Mouse (Mus musculus): Measurements from ENCODE around the gene Hmox1.

Hmox1 gene

DNA sequence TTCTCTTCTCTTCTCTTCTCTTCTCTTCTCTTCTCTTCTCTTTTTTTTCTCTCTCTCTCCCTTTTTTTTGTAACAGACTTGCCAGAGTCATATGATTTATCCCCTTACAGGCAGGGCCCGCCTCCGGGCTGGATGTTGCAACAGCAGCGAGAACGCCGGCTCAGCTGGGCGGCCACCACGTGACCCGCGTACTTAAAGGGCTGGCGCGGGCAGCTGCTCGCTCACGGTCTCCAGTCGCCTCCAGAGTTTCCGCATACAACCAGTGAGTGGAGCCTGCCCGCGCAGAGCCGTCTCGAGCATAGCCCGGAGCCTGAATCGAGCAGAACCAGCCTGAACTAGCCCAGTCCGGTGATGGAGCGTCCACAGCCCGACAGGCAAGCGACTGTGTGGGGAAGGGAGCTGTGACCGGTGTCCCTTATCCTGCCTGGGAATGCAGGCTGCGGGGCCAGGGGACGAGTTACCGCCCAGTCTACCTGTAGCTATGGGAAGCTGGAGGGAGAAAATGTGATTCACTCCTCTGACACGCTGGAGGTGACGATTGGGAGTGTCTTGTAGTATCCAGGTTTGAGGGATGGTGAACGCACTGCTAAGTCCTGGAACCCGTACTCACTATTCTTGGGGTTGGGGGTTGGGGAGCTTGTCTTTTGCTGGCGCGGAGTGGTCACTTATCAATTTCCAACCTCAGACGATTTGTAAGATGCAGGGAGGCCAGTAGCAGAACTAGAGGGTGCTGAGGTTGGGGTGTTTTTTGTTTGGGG, at the start of gene Hmox1:
Gene Hmox1, plus strand, starts transcription at position 223 of the 758 bp plus-strand sequence.
- in situ Hi-C loops (cut with MboI) = no loop called here

DNA sequence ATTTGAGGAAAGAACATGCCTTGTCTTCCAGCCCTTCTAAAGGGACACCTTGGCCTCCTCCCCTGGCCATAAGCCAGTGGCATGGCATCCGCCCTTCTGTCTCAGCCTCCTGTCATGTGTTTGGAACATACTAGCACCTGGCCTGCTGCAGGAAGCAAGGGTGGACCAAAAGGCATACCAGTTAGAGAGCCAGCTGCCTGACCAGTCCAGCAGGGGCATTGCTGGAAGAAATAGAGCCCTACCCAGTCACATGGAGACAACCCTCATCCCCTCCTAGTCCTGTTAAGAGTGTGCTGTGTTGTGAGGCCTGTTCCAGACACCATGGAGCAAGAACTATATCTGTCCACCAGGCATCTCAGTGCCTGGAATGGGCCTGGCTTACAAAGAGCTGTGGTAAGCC, 47.1 kb upstream of the Hmox1 start:
- in situ Hi-C loops (cut with MboI) = no loop called here

DNA sequence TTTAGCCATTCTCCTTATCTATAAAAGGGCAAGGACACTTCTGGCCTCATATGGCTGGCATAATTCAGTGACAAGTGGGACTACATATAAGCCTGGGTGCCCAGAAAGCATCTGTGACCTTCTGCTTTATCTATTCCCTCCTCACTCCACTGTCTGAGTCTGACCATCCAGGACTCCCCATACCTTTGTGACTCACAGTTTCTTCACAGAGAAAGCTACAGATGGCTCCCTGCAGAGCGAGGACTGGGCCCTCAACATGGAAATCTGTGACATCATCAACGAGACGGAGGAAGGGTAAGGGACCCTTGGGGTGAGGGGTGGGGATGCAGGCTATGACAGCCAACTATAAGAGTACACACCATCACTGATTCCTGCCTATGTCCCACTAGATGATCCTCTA, 45.6 kb upstream of the Hmox1 start:
- in situ Hi-C loops (cut with MboI) = no loop called here

DNA sequence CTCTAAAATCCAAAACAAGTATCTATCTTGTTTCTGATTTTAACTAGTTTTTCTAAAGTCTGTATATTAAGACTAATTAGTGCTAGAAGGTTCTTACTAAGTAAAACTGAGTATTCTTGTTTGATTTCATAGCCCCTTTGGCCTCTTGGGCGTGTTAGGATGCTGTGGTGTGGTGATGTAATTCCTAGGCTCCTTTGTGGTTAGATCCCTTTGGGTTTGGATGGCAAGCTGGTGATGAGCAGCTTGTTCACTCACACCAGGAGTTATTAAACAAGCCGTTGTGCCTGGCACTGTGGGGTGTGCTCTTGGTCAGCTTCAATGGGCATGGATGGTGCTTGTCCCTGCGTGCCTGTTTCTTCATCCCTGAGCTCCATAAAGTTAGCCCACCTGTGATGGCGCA, 40.1 kb upstream of the Hmox1 start:
- in situ Hi-C loops (cut with MboI) = no loop called here

DNA sequence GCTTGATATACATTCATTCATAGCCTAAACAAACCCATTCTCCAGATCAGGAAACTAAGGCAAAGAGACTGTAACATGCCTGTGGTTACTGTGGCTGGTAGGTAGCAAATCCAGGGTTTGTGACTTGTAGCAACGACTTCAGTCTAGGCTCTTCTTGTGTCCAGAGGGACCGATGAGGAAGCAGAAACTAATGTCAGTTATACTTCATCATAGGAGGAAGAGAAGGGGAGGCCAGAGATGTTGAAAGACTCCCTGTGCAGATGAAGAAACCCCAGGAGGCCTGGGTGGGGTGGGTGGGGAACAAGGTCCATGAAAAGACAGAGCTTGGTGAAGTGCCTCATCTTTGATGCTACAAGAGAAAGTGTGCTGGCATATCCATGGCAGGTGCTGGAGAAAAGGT, 37.7 kb upstream of the Hmox1 start:
- in situ Hi-C loops (cut with MboI) = no loop called here

DNA sequence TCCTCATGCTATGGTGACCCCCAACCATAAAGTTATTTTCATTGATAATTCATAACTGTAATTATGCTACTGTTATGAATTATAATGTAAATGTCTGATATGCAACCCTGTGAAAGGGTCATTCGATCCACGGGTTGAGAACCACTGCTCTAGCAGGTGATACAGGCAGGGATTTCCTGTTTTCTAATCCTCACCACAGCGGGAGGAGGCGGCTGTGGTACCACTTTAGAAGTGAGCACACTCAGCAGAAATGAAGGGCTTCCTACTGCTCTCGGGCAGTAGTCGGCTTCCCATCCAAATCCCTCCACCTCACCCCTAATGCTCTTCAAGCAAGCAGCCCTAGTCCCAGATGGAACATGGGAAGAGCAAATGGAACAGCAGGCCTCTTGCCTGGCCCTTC, 33.4 kb upstream of the Hmox1 start:
- in situ Hi-C loops (cut with MboI) = no loop called here

DNA sequence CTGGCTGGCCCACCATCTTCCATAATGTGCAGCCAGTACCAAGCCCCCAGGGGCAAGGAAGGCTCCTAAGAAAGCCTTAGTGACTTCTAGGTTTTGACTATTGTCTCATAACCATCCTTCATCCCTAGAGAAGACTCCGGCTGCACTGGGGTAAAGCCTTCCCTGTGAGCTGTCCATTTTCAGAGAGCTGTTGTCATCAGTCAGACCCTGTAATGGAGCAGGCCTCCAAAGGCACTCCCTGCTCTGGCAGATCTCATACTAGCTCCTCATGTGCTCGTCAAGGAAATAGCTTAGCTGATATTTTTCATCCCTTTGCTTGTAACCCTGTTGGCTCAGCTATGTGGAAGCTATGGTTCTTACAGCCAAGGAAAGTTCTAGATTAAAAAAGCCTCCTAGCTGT, 32.6 kb upstream of the Hmox1 start:
- in situ Hi-C loops (cut with MboI) = no loop called here

DNA sequence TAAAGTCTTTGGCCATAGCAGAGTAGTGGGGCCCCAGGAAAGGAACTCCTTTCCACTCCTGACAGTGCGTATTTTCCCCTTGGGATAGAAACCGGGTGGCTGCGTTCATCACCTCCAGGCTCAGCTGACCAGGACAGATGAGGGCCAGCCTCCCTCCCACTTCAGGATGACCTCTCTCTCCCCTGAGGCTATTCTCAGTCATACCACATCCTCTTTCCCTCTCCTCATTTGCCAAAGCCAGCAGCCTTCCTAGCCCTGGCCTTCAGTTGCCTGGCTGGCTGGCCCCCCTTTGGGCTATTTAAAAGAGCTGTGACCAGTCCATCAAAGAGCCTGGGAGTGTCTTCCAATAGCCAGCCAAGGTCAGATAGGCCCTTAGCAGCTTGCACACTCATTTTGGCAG, 30.1 kb upstream of the Hmox1 start:
- in situ Hi-C loops (cut with MboI) = no loop called here

DNA sequence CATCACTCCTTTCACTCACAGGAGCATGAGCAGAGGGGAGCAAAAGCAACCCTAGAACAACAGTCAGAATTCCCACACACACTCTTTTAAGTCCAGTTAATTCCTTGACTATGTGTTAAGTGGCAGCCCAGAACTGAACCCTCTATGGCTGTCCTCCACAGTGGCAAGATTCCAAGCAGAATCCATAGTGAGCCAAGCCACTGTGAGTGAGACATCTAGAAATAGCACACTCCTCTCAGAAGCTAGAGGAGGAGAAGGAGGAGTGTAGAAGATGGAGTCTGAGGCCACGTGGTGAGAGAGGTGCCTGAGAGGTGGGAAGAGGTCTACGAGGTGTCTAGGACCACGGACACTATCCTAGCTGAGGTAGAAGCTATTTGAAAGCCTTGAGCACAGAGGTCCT, 28.6 kb upstream of the Hmox1 start:
- in situ Hi-C loops (cut with MboI) = no loop called here

DNA sequence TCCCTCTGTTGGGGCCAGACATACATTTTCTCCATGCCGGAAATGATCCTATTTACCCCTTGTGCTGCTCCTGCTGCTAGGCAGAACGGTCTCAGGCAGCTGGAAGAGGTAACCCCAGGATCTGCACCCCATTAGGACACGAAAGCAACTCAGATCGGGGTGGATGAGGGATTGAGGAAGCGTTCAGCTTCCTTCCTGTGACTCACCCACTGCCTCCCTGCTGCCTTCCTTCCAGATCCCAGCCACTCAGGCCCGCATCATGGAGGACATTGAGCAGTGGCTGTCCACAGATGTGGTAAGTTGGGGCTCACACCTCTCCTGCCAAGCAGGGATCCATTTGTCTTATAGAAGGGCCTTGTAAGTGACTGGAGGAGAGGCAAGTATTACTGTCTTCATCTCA, 26.1 kb upstream of the Hmox1 start:
- in situ Hi-C loops (cut with MboI) = no loop called here

DNA sequence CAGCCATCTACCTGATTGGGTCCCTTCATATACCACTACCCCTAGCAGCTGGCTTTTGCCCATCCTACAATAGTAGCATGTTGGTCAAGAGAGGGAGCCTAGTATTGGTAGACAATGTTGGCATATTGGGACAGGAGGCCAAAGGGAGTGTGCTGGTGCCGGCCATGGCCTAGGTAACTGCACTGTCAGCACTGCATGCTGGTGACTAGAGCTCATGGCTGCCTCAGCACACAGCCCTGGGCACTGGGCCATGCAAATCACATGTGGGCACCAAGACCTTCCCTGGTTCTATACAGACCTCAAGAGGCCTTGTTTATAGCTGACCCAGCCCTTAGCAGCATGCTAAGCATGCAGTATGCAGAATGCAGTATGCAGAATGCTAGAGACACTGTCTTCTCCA, 23.1 kb upstream of the Hmox1 start:
- in situ Hi-C loops (cut with MboI) = loop anchor here (10.0 kb wide), 1 partner anchor 145 kb away; the partner anchor contains the start of gene Rasd2

DNA sequence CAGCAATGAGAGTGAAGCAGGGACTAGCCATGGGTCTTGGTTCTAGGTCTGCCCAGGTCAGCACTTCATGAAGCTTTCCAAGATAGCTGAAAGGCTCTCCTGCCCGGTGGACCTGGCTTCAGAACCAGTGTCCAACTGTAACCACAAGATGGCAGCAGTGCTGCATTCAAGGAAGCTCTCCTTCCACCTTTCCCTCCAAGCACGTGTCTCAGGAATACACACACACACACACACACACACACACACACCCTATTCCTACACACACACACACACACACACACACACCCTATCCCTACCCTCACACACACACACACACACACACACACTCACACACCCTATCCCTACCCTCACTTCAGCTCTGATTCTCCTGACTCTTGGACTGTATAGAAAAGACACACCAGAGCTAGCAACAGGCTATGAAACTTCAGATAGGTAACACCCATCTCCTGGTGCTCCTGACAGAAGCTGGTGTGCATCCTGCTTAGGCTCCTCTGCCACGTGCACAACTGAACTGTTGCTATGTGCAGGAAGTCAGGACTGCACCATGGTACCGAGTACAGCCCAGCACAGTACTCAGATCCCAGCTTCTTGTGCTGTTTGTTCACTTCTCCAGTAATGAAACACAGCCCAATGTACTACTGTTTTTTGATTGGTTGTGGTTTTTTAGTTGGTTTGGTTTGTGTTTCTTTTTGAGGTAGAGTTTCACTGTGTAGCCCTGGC, 21.6 kb upstream of the Hmox1 start:
- in situ Hi-C loops (cut with MboI) = loop anchor here (10.0 kb wide), 1 partner anchor 143 kb away; the partner anchor contains the start of gene Rasd2

DNA sequence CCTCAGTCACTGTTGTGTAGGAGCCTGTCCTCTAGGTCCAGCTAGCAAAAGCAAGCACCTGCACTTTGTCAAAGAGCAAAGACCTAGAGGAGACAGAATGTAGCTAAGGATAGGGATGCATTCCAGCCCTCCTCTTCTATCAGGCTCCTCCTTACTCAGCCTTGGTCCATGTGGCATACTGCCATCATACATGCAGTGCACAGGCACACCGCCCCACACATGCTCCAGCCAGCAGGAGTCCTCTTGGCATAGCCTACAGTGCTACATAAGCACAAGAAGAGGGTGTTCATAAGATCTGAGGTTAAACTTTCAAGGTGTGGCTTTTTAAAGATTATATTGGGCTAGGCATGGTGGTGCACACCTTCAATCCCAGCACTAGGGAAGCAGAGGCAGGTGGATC, 18.5 kb upstream of the Hmox1 start:
- in situ Hi-C loops (cut with MboI) = loop anchor here (10.0 kb wide), 1 partner anchor 140 kb away; the partner anchor contains the start of gene Rasd2

DNA sequence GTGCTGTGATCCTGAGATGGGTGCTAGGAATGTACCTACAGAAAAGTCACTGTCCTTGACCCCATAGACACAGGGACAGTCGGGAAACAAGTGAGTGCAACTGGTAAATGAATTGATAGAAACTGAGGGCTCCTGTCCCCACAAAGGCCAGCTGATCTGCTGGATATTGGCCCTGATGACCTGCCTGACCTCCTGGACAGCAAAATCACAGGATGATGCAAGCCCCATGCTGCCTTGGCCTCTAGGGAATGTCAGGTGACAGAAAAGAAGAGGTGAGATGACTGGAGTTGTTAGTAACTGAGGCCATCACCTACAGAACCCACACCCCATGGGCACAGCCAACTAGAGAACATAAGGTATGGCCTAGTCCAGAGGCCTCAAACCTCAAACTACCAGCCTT, 15.2 kb upstream of the Hmox1 start:
- in situ Hi-C loops (cut with MboI) = loop anchor here (10.0 kb wide), 1 partner anchor 137 kb away; the partner anchor contains the start of gene Rasd2

DNA sequence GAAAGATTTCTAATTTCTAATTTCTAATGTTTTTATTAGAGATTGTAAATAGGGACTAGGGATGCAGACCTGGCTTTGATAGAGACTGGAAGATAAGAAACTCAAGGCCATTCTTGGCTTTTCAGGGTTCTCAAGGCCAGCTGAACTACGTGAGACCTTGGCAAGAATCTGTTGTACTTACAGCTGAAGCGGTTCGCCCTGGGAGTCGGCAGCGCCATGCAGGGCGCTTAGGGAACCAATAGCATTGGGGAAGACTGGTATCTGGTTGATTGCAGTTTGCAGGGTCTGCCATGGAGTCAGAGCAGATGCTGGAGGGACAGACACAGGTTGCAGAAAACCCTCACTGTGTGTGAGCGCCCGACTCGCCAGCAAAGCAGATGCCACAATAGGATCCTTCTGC, 14.6 kb upstream of the Hmox1 start:
- in situ Hi-C loops (cut with MboI) = loop anchor here (10.0 kb wide), 1 partner anchor 136 kb away; the partner anchor contains the start of gene Rasd2

DNA sequence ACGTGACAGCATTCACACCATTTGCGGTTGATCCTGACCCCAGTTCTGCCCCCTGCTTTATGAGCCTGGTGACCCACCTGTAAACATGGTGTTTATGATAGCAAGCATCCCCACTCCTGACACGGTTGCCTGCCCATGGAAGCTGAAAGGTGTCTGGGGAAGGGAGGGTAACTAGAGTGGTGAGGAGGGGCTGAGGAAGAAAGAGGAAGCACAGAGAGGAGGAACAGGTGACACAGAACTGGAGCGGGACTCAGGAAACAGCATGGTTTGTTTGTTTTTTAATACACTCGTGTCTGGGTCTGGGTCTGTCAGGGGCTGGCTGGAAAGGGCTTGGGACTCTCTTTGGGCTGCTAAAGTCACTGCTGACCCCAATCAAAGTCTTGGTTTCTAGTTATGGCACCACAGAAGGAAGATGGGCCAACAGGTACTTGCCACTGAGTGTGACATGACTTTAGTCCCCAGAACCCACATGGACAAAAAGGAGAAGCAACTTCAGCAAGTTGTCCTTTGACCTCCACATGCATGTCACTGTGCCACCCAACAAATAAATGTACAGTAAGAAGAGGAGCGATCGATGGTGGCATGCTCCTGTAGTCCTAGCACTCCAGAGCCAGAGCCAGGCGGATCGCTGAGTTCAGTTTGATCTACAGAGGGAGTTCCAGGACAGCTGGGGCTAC, 11.9 kb upstream of the Hmox1 start:
- in situ Hi-C loops (cut with MboI) = no loop called here

DNA sequence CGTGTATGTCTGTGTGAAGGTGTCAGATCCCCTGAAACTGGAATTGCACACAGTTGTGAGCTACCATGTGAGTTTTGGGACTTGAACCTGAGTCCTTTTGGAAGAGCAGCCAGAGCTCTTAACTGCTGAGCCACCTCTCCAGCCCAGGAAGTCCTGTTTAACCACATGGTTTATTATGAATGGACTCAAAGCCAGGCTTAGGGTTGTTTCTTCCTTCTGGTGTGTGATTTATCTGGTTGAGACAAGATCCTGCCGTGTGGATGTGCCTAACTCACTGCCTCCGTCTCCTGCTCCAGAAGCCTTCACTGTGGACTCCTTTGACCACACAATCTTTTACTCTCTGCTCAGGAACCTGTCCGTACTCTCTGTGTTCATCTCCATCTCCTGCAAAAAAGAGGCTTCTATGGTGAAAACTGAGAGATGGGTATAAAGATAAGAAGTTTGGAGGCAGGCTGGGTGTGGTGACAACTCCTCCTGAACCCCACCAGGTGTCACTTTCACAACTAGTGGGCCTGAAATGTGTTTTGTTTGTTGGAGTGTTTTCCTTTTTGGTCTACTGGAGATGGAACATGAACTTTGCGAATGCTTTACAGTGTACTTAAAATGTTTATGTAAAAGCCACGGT, 11.1 kb upstream of the Hmox1 start:
- in situ Hi-C loops (cut with MboI) = no loop called here

DNA sequence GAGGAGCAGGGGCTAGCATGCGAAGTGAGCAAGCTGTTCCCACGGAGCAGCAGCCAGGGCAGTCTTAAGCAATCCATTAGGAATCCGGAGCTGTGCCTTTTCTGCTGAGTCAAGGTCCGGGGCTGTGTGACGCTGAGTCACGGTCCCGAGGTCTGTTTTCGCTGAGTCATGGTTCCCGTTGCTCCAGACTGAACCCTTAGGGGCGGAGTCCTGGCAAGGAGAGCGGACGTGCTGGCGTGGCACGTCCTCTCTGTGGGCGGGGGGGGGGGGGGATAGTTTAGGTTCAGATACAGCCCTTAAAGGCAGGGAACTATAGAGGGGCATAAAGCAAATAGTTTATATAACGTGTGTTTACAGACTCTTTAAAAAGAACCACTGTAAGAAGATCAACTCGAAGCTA, 9.6 kb upstream of the Hmox1 start:
- in situ Hi-C loops (cut with MboI) = no loop called here

DNA sequence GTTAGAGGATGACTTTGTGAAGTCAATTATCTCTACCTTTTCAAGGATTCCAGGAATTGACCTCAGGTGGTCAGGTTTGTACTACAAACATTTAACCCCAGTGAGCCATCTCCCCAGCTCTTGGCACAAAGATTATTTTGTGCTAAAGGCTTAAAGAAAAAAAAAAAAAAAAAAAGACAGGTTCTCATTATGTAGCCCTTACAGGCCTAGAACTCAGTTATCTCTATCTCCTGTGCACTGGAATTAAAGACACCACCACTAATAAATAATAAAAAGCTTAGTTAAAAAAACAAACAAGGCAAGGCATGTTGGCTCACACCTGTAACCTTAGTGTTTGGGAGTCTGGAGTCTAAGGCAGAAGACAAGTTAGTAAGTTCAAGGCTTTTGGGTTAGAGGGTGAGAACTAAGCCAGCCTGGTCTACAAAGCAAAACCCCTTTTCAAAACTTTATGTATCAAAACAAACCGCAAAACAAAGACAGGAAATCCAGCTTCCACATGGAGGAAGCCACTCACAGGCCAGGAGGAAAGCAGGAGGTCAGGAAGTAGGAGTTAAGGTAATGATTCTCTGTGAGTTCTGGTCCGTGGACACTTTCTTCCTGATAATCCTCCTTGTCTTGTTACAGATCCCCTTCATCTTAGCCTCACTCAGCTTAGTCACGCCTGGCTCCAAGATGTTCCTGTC, 8.9 kb upstream of the Hmox1 start:
- in situ Hi-C loops (cut with MboI) = no loop called here

DNA sequence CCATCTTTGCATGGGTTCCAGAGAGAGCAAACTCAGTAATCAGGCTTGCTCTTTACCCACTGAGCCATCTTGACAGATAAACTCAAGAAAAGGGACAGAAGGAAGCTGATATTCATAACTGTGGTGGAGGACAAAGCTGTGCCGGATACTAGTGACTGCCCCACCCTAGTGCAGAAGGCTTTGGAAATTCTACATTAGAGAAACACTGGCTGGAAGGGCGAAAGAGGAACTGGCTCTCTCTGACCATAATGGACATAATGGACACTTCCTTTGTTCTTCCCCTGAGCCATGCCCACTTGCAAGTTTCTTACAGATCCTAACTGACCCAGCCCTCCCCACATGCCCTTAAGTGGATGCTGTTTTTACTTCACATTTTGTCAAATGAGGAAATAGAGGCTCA, 7.4 kb upstream of the Hmox1 start:
- in situ Hi-C loops (cut with MboI) = no loop called here

DNA sequence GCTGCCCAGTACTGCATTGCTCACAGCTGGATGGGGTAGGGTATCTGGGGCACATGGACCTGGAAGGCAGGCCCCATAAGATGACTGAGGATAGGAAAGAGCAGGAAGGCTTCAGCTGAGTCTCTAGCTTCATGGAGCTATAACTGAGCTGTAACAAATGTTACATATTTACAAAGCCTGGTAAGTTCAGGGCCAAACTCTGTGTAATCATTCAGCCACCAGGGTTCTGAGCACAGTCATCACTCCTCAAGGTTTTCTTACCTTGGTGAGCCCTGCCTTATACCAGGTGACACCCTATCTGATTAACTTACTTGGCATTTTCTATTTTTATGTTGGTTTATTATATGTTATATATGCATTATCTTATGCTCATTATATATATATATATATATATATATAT, 6.3 kb upstream of the Hmox1 start:
- in situ Hi-C loops (cut with MboI) = no loop called here

Data from mature B cell (primary cell).